Mouse (Mus musculus) CD8-positive naive resting alpha-beta T cell, adult 57 days (primary cell): ENCODE data around the gene Dynlt1a. TPM values are rescaled to one million over a fixed set of nuclear protein-coding genes. Genes with fewer than 3 reads are reported as not detected.

Experiments
- total RNA-seq: library from RNA; stranded (reverse); gene quantifications from one replicate; pipeline ENCODE4 v1.2.4, GENCODE M21; 2023

Dynlt1a gene
- total RNA-seq = 6.5 TPM

GRCm38 (mm10) chr17:6317339-6317985 lies at the start of gene Dynlt1a:
Gene Dynlt1a, minus strand, starts transcription at chr17:6317500.

GRCm38 (mm10) chr17:6256400-6257069 lies 60.8 kb downstream of the Dynlt1a start, which contains the start of gene Tmem181a:
Gene Tmem181a, plus strand, starts transcription at chr17:6256860.

Other genes starting within 250 kb of the Dynlt1a start
- 8.2 TPM for gene Serac1, start 237.8 kb downstream of the Dynlt1a start, total RNA-seq
- 45.4 TPM for gene Gtf2h5, start 237.7 kb downstream of the Dynlt1a start, total RNA-seq
- gene Tulp4, start 211.1 kb downstream of the Dynlt1a start, total RNA-seq = 105 TPM
- 7.3 TPM for gene Tmem181a, start 60.6 kb downstream of the Dynlt1a start, total RNA-seq
- gene Dynlt1b, start 112.6 kb upstream of the Dynlt1a start, total RNA-seq = 72.8 TPM